Mouse (Mus musculus) B cell, adult 2 months (primary cell): ENCODE measurements around the gene Zfp446.

Source experiments
- DNase-seq, 2 experiments: peaks; one replicate each; pipeline ENCODE4 v3.0.0; 2022

Zfp446 gene

DNA sequence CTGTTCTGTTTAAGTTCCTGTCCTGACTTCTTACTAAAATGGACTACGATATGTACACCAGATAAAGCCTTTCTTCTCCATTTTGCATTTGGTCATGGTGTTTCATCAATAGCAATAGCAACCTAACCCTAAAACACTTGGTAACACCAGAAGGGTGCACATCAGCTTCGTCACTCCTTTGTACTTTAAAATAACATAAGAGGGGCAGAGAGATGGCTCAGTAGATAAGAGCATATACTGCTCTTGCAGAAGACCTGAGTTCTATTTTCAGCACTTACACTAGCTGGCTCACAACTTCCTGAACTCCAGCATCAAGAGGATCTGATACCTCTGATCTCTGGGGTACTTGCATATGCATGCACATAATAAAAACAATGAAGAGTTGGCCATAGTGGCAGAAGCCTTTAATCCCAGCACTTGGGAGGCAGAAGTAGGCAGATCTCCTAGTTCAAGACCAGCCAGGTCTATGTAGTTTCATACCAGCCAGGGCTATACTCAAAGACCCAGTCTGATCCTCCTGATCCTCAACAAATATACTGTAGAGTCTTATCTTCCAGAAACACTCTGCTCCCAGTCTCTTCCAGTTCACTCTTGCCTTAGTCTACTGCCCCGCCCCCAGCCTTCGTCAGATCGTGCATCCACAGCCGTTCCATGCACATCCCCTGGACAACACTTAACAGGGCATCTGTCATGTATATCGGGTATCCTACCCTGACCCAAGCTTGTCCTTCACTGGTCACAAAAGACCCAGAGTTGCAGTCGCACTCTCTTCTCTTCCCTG, 10.0 kb downstream of the Zfp446 start:
- DNase-seq: no peak

DNA sequence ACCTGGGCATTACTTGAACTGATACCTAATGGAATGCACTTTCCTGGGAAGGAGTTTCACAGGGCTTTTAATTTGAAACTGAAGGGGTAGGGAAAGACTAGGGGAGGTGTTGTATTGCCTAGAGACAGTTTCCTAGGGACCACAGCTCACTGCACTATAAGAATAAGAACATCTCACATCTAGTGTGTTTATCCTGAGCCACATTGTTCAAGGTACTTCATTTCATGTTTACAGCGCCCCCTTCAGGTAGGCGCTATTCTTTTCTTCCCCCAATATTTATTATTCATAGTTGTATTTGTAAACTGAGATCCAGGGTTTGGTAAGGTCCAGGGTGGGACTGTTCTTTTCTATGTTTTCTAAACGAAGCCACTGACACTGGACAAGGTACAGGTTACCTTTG, 14.6 kb downstream of the Zfp446 start:
- peak; percentile 73 to 74 for DNase-seq

DNA sequence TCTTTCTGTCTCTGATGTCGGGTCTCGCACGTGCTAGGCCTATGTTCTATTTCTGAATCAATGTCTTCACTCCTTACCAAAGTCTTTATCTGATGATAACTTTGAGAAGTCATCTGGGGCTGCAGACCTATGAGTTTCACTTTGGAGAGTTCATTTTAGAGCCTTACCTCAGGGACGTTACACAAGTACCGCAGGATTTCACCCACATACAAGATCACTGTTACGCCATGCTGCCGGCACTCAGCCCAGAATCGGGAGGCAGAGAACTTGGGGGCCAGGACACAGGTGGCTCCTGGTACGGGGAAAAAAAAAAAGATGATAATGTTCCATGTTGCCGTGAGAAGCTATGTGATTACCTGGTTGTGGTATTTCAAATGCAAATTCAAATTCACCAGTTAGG, 15.5 kb downstream of the Zfp446 start:
- no peak for DNase-seq

- DNase-seq: no peak
These were observed 18.2 kb downstream of the Zfp446 start for GRCm38 (mm10) chr7:12995862-12996261.

DNA sequence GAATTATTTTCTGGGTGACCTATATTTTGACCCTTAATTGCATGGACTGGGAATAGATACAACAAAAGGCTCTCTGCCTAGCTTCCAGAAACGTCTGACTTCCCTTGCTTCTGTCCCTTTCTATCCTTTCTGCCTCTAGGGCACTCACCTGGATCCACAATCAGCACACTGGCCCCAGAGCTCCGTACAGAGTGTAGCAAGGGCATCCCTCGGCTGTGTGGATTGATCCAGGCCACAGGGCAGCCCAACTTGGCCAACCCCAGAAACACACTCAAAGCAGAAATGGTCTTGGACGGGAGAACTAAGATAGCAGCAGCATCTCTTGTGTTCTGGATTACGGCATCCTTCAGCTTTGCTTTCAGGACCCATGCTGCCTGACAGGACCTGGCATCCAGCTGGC, 19.6 kb downstream of the Zfp446 start:
- no peak for DNase-seq

GRCm38 (mm10) chr7:12998053-12998452, 20.4 kb downstream of the Zfp446 start, which contains the start of gene Slc27a5:
Slc27a5 (minus strand) TSS chr7:12998192.
- no peak for DNase-seq

GRCm38 (mm10) chr7:12998851-12999250, 21.2 kb downstream of the Zfp446 start, which contains the start of gene Trim28:
Trim28 (plus strand) TSS chr7:12999114.
- DNase-seq: no peak

DNA sequence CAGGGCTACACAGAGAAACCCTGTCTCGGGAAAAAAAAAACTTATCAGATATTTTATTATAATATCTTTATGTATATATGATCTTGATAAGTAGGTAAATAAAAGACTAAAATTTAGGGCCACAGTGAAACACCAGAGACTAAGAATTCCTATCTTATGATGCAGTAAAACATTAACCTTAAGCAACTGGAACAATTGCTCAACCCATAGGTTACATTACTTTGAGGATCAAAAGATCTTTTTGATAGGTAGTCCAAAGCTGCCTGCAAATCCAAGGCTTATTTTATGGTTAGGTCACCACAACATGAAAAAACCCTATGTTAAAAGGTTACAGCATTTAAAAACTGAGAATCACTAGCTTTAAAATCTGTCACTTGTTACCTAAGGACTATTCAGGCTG, 23.9 kb downstream of the Zfp446 start:
- DNase-seq: no peak

- DNase-seq: no peak
These were observed 25.7 kb downstream of the Zfp446 start for GRCm38 (mm10) chr7:13003380-13003779.

DNA sequence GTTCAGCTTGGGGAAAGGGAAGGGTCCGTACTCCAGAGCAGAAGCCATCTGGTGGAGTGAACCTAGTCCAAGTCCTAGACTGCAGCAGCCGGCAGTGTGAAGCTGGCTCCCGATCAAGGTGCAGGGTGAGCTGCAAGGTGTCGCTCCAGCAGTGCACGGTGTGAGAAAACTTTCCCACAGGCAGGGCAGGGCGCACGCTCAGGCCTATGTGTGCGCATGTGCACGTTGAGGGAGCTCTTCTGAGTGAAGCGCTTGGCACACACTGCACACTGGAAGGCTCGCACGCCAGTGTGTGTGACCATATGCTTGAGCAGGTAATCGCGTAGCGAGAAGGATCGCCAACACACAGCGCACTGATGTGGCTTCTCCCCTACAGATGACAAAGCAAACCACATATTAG, 28.4 kb downstream of the Zfp446 start:
- no peak for DNase-seq

GRCm38 (mm10) chr7:13006531-13006930, 28.9 kb downstream of the Zfp446 start:
- no peak for DNase-seq

DNA sequence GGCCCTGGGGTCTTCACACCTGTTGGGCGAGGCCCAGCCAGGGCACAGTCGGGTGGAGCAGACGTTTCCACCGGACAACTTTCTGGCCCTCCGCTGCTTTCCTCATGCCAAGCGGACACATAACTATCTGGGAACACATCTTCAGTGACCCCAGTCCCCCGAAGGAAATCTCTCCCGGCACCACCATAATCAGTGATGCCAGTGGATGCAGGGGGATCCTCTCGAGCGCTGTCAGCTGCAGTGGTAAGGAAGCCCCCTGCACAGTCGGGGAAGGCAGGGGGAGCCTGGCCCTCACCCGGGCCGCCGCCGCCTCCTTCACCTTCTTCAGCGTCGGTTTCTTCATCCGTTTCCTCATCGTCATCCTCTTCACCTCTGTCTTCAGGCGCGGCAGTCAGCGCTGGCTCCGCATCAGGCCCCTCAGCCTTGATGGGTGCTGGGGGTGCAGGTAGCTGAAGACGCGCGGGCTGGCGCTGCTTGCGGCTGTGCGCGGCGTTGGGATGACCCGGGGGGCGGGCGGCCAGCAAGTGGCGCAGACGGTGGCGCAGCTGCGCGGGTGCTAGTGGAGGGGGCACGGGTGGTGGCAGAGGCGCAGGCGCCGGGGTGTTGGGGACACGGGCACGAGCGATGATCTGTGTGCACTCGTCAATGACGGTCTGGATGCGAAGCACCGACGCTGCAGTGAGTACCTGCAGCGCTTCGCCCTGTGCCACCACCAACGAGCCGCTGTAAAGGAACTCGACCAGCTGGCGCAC, 29.9 kb downstream of the Zfp446 start:
- DNase-seq: no peak

DNA sequence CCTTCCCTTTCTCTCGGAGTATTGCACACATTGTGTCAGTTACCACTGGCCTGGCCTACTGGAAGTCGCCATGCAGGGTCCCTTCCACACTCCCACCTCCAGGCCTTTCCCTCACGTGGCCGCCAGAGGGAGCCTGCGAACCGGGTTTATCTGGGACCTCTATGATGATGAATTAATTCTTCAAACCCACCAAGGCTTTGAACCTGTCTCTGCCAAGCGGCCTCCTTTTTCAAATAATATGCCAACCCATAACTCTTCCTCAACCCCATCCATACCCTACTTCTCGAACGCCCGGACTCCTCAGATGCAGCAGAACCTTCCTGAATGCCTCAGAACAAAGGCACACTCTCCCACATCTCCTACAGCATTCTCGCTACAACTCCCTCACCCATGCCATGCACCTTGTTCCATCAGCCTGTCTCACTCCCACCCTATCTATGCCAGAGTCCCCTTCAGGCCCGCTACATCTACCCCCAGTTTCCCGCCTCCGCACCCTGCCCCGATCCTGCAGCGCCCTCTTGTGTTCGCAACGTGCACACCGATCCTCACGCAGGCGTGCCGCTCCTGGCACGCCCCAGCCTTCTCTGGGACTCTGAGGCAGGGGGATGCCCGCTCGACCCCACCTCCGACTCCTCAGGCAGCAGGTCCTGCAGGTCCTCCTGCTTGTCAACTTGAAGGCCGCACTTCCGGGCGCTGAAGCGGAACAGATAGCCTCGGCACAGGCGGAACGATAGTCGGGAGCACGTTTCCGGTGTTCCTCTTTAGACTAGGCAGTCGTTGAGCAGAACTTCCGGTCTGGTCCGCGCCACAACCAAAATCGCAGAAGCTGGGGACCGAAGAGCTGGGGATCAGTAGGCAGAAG, 31.7 kb downstream of the Zfp446 start:
- DNase-seq: peak; percentile 91 to 93

DNA sequence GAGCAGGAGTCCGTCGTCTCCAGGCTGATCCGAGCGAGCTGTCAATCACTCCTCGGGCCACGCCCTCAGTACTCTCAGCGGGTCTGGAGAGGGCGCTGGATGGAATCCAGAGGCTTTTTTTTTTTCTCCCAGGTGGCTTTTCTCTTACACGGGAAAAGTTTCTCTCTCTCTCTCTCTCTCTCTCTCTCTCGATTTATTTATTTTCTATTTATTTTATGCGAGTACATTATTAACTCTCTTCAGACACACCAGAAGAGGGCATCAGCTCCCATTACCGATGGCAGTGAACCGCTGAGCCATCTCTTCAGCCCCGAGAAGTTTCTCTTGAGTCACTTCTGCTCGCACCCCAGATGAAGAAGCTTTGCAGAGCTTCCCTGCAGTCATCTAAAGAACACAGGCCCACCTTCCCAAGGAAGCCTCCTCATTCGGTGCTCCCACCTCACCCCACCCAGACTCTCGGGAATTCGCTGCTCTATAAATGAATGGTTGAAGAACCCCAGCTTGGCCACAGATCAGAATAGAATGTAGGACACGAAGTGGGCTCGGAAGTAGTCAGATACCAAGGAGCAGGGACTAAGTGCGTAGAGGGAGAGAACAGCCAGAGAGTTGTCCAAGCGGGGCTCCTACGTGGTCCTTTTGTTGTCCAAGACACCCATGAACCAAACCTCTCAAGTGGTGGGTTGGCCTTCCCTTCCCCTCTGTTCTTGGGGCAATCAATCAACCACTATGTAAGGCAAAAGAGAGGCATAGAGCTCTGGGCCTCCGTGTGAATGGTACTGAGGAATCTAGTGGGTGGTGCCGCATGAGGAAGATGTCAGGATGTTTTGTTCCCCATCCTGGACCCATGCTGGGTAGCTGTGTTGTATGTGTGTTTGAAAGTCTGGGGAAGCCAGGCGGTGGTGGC, 32.6 kb downstream of the Zfp446 start, which contains the start of gene Zbtb45:
Gene Zbtb45, minus strand, starts transcription at position 30 of the 904 bp plus-strand sequence.
- DNase-seq: no peak

DNA sequence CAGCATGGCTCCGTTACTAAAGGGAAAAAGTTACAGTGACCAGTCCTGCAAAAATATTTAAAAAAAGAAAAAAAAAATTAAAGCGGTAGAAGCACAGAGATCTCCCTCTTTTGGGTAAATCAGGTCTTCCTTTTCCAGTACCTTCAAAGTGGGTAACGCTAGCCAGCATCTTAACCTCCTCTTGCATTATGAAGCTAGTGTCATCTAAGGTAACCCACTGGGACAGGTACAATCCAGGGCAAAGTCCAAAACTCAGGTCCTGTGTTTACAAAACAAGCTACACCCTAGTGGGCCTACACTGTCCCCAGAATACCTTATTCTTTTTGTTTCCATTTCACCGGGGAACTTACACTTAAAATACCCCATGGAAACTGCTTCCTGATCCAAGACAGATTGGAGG, 36.0 kb downstream of the Zfp446 start:
- DNase-seq: no peak

DNA sequence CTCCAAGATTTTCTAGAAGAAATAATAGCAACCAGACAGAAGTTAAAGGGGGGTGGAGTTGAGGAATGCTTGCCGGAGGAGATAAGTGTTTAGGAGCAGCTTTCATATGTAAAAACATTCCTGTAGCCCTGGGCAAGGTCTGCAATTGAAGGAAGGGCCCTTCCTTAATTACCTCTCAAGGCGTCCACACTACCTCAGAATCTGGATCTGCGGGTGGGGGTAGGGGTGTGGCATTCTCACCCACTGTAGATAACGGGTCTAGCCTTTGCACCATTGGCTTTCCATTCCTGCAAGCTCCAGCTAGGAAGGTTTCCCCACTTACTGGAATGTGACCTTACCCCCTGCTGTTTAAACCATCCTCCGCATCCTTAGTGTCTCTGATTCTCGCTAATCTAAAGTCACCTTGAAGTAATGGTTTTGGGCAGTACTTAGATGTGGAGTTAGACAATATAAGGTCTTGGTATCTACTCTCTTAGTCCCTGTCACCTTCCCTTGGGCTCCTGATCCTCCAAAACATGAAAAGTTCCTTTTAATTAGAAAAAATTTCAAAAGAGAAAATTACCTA, 36.7 kb downstream of the Zfp446 start:
- no peak for DNase-seq

GRCm38 (mm10) chr7:13015217-13015616, 37.6 kb downstream of the Zfp446 start:
- no peak for DNase-seq

- DNase-seq: peak; percentile 56 to 63
These were observed 45.3 kb downstream of the Zfp446 start for GRCm38 (mm10) chr7:13022773-13023535.

GRCm38 (mm10) chr7:13023928-13024731, 46.5 kb downstream of the Zfp446 start:
- peak; percentile 97 to 98 for DNase-seq

- peak; percentile 65 to 71 for DNase-seq
These were observed 47.2 kb downstream of the Zfp446 start for GRCm38 (mm10) chr7:13024805-13025204.
